Mouse (Mus musculus) brain, embryonic 14.5 days (tissue): ENCODE measurements around the gene Gpx3.

ENCODE experiments used
- CTCF ChIP-seq: fragments of 200-500 bp; IDR thresholded peaks from 2 replicates; pipeline ENCODE4 v1.5.1; 2012; ENCODE audit warnings: inconsistent platforms, mild to moderate bottlenecking, moderate library complexity, borderline replicate concordance; ENCODE audit not compliant: insufficient read depth, insufficient read length; ENCODE audit errors: extremely low read depth
- POLR2A ChIP-seq: fragments of 200-500 bp; IDR thresholded peaks from 2 replicates; pipeline ENCODE4 v1.6.1; 2012; ENCODE audit warnings: mild to moderate bottlenecking, inconsistent platforms, borderline replicate concordance; ENCODE audit not compliant: poor library complexity, insufficient read depth, insufficient read length, severe bottlenecking; ENCODE audit errors: extremely low read depth

GRCm38 (mm10) chr11:54917461-54917860 is 15.2 kb downstream of the Gpx3 start:
- TF ChIP-seq POLR2A = no peak
- no peak for TF ChIP-seq CTCF
